Mouse (Mus musculus): ENCODE data around the gene Ubc. TPM values are rescaled to one million over a fixed set of nuclear protein-coding genes. Genes with fewer than 3 reads are reported as not detected.

Gene Ubc
- total RNA-seq, 2 experiments from 2014 or later, result 1,039 to 1,045 TPM

- no peak for DNase-seq
Observed at GRCm38 (mm10) chr5:125351057-125351456, 38.9 kb downstream of the Ubc start.

GRCm38 (mm10) chr5:125349391-125349790, 40.6 kb downstream of the Ubc start:
- no peak for DNase-seq

- peak; percentile 87 for DNase-seq
Observed at GRCm38 (mm10) chr5:125348487-125348886, 41.5 kb downstream of the Ubc start.

- DNase-seq, result no peak
Observed at GRCm38 (mm10) chr5:125348067-125348466, 41.9 kb downstream of the Ubc start.

GRCm38 (mm10) chr5:125344296-125344695, 45.7 kb downstream of the Ubc start:
- DNase-seq, result peak; percentile 83

- peak; percentile 25 for DNase-seq
Observed at GRCm38 (mm10) chr5:125341459-125342090, 48.4 kb downstream of the Ubc start.

GRCm38 (mm10) chr5:125340547-125341262, 49.3 kb downstream of the Ubc start, which contains the start of gene Scarb1:
TSS of gene Scarb1 (minus strand) at chr5:125341094.
- peak; percentile 97 for DNase-seq

GRCm38 (mm10) chr5:125339851-125340531, 50.0 kb downstream of the Ubc start:
- peak; percentile 45 for DNase-seq

- peak; percentile 68 for DNase-seq
Observed at GRCm38 (mm10) chr5:125339108-125339751, 50.8 kb downstream of the Ubc start.

- peak; percentile 42 for DNase-seq
Observed at GRCm38 (mm10) chr5:125337526-125337925, 52.5 kb downstream of the Ubc start.

GRCm38 (mm10) chr5:125337012-125337411, 53.0 kb downstream of the Ubc start:
- DNase-seq, result peak; percentile 52

Other genes with a start within 250 kb of the Ubc start
- gene Ncor2, start 211.0 kb downstream of the Ubc start, total RNA-seq (2021), result 100 to 1,000 TPM; 125 to 153 TPM
- gene Scarb1, start 49.1 kb downstream of the Ubc start, total RNA-seq (2021), result 1,000 to 10,000 TPM in 1 of 2 experiments, 100 to 1,000 TPM in 1; 506 to 1,242 TPM
- gene Gm10382, start 880 bp downstream of the Ubc start, total RNA-seq (2021), result under 1 TPM; 0.21 to 0.24 TPM
- 10 to 100 TPM; 11.2 to 12.2 TPM for gene Dhx37, start 43.9 kb upstream of the Ubc start, total RNA-seq (2021)
- gene Bri3bp, start 51.4 kb upstream of the Ubc start, total RNA-seq (2021), result 10 to 100 TPM; 31.6 to 37.1 TPM
- gene Aacs, start 85.6 kb upstream of the Ubc start, total RNA-seq (2021), result 10 to 100 TPM; 18.1 to 18.5 TPM
- 1 to 10 TPM in 1 of 2 experiments, under 1 TPM in 1; 0.70 to 1.2 TPM for gene Tmem132b, start 141.6 kb upstream of the Ubc start, total RNA-seq (2021)

All from adrenal gland, postnatal 10 days (tissue).